Mouse (Mus musculus): ENCODE data around the gene Gm17387. TPM values are rescaled to one million over a fixed set of nuclear protein-coding genes. Genes with fewer than 3 reads are reported as not detected.

Gene Gm17387
- total RNA-seq (2021) = not detected
- long read RNA-seq, experiment 1 = 0 reads
- long read RNA-seq, experiment 2 = 0 reads

- DNase-seq (ENCODE audit: low spot score in 2 of 2) = no peak
Measured at GRCm38 (mm10) chr7:141028831-141029230, at the start of gene Gm17387. Gm17387 (plus strand) TSS chr7:141029131.

GRCm38 (mm10) chr7:140981704-140982103 is 47.2 kb upstream of the Gm17387 start:
- no peak for DNase-seq (ENCODE audit: low spot score in 2 of 2)

- no peak for DNase-seq (ENCODE audit: low spot score in 2 of 2)
Measured at GRCm38 (mm10) chr7:140982971-140983370, 46.0 kb upstream of the Gm17387 start.

GRCm38 (mm10) chr7:140987182-140988138 is 41.5 kb upstream of the Gm17387 start:
- DNase-seq (ENCODE audit: low spot score in 2 of 2) = no peak

GRCm38 (mm10) chr7:140989022-140989421 is 39.9 kb upstream of the Gm17387 start:
- no peak for DNase-seq (ENCODE audit: low spot score in 2 of 2)

GRCm38 (mm10) chr7:140990185-140990584 is 38.7 kb upstream of the Gm17387 start:
- no peak for DNase-seq (ENCODE audit: low spot score in 2 of 2)

- DNase-seq (ENCODE audit: low spot score in 2 of 2) = no peak
Measured at GRCm38 (mm10) chr7:140990622-140991021, 38.3 kb upstream of the Gm17387 start.

- DNase-seq (ENCODE audit: low spot score in 2 of 2) = no peak
Measured at GRCm38 (mm10) chr7:140991117-140991689, 37.7 kb upstream of the Gm17387 start.

GRCm38 (mm10) chr7:140997817-140998216 is 31.1 kb upstream of the Gm17387 start:
- no peak for DNase-seq (ENCODE audit: low spot score in 2 of 2)

DNA sequence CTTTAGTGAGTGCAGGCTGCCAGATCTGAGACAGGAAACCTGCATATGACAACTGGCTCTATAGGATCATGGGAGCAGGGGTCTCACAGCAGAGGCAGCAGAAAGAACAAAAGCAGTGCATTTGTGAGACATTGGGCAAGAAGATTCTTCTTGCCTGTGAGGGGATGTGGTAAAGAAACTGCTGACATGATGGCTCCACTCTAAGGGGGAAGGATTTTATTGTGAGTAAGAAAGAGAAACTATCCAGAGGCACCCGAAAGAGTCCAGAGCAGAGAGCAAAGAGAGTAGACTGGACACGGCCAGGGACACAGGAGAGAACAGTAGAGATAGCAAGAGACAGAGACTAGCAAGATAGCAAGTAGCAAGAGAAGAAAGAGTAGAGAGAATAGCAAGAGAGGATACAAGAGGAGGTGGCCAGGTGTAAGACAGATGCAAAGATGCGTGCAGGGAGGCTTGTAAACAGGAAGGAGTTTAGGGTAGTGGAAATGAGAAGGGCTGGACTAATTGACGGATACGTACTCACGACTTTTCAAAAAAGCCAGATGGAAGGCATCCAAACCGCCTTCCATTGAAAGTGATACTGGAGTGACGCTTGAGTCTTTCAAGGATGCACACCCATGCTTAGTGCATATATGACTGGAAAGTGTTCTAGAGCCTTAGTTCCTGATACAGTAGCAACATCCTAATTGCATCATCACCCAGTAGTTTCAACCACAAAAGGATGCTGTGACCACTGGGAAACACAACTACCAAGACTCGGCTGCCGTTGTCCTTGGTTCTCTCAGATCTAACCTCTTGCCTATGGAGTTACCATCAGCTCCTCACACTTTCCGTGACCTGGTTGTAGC is 29.9 kb upstream of the Gm17387 start:
- no peak for DNase-seq (ENCODE audit: low spot score in 2 of 2)

- no peak for DNase-seq (ENCODE audit: low spot score in 2 of 2)
Measured at GRCm38 (mm10) chr7:141000881-141001708, 27.8 kb upstream of the Gm17387 start.

GRCm38 (mm10) chr7:141003248-141004010 is 25.5 kb upstream of the Gm17387 start:
- DNase-seq (ENCODE audit: low spot score in 2 of 2) = no peak

DNA sequence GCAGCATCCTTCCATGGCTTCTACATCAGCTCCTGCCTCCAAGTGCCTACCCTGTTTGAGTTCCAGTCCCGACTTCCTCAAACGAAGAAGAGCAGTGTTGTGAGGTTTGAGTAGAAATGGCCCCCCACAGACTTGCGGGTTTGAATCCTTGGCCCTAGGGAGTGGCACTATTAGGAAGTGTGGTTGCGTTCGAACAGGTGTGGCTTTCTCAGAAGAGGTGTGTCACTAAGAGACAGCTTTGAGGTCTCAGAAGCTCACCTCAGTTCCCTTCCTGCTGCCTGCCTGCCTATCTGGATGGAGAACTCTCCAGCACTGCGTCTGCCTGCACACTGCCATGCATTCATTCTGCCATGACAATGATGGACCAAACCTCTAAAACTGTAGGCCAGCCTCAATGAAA is 22.5 kb upstream of the Gm17387 start:
- DNase-seq (ENCODE audit: low spot score in 2 of 2) = no peak

GRCm38 (mm10) chr7:141006914-141007313 is 22.0 kb upstream of the Gm17387 start:
- no peak for DNase-seq (ENCODE audit: low spot score in 2 of 2)

GRCm38 (mm10) chr7:141008312-141008761 is 20.6 kb upstream of the Gm17387 start:
- DNase-seq (ENCODE audit: low spot score in 2 of 2) = no peak

- DNase-seq (ENCODE audit: low spot score in 2 of 2) = peak; percentile 36 to 70
Measured at GRCm38 (mm10) chr7:141008938-141009660, 19.8 kb upstream of the Gm17387 start.

GRCm38 (mm10) chr7:141009665-141010064 is 19.3 kb upstream of the Gm17387 start:
- no peak for DNase-seq (ENCODE audit: low spot score in 2 of 2)

GRCm38 (mm10) chr7:141010593-141010992 is 18.3 kb upstream of the Gm17387 start, which contains the start of gene Ifitm3:
Ifitm3 (minus strand) TSS chr7:141010770.
- peak in 1 of 2 experiments; percentile 40 for DNase-seq (ENCODE audit: low spot score in 2 of 2)

- no peak for DNase-seq (ENCODE audit: low spot score in 2 of 2)
Measured at GRCm38 (mm10) chr7:141011238-141011770, 17.6 kb upstream of the Gm17387 start.
